Mouse (Mus musculus) small intestine, adult 2 months (tissue): ENCODE results near the gene Adam33.

ENCODE experiments used
- CTCF ChIP-seq: fragments of 200-500 bp; IDR thresholded peaks from 2 replicates; pipeline ENCODE4 v1.5.1; 2012; ENCODE audit warnings: low read depth, mild to moderate bottlenecking, control low read depth, inconsistent platforms, low read length, moderate library complexity, mixed read lengths; ENCODE audit not compliant: insufficient replicate concordance, insufficient read length; ENCODE audit errors: extremely low read depth
- POLR2A ChIP-seq: fragments of 200-500 bp; IDR thresholded peaks from 2 replicates; pipeline ENCODE4 v1.6.1; 2012; ENCODE audit warnings: low read depth, mild to moderate bottlenecking, control low read depth, inconsistent platforms, low read length, moderate library complexity

DNA sequence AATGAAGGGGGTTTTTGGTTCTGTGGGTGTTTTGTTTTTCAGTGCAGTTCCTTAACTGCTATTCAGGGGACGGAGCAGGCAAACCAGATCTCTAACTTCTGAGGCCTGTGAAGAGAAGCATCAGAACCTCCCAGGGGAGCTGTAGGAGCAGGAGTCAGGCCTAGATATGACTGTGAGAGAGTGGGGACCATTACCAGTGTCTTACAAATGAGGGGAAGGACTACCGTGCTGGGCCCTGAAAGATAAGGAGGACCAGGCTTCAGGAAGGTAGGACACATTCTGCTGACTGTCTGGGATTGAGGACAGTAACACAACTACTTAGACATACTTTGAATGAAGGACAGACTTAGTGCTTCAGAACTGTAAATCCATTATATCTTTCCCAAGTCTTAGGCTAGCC lies 54.5 kb downstream of the Adam33 start:
- no peak for TF ChIP-seq CTCF
- TF ChIP-seq POLR2A: no peak
